Mouse (Mus musculus) liver, postnatal 0 days (tissue): ENCODE measurements at regions not wholly inside any gene's neighbourhood (a gene's known extent, or its start where the extent isn't known, plus 50 kb on each side); places are given as distances from the start of the nearest gene placed in this dataset.

Experiments
- CTCF ChIP-seq: sonication (generic); IDR thresholded peaks from 2 replicates; pipeline ENCODE4 v1.5.1; 2016; ENCODE audit warnings: antibody characterized with exemption, low read depth
- EP300 ChIP-seq: IDR thresholded peaks from 2 replicates; pipeline ENCODE4 v1.6.1; 2016; ENCODE audit warnings: antibody characterized with exemption, low read depth, mild to moderate bottlenecking

DNA sequence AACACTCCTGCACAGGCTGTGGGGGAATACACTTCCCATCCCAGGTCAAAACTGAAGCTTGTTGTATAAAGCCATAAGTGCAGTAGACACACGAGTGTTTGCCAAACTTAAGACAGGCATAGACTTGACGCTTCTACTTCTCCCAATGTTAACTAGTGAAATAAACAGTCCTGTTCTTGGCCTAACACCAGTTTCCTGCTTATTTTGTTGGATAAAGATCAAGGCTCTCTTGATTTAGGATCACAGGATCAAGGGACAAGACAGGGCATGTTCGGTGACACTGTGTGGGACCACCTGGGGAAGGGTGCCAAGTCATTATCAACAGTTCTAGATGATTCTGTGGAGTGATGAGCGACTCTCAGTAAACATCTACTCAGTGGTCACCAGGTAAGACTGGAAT is 114.3 kb upstream of the Serp2 start:
- TF ChIP-seq CTCF (no peak), EP300 (no peak)
